Mouse (Mus musculus) hindbrain, postnatal 0 days (tissue): ENCODE data around the gene C1qtnf4. TPM values are rescaled to one million over a fixed set of nuclear protein-coding genes. Genes with fewer than 3 reads are reported as not detected.

Experiments used
- ATAC-seq: fragments of 200-750 bp; cut with Nextera tagmentation; 2 replicates; pipeline ENCODE4 v1.8.0; 2017; ENCODE audit warnings: mild to moderate bottlenecking, moderate TSS enrichment, moderate library complexity
- DNase-seq: peaks from one replicate; pipeline ENCODE4 v3.0.0-alpha.2; 2015; ENCODE audit warnings: low spot score
- H3K27ac ChIP-seq: fragments of 300-500 bp; sonication (generic); 2 replicates; pipeline ENCODE4 v1.5.1; 2014; ENCODE audit warnings: mild to moderate bottlenecking
- H3K27me3 ChIP-seq: fragments of 300-500 bp; sonication (generic); 2 replicates; pipeline ENCODE4 v1.6.1; 2014; ENCODE audit warnings: low read length, mixed read lengths; ENCODE audit not compliant: insufficient read depth
- H3K36me3 ChIP-seq: fragments of 300-500 bp; sonication (generic); 2 replicates; pipeline ENCODE4 v1.6.1; 2014; ENCODE audit warnings: low read length, mixed read lengths; ENCODE audit not compliant: insufficient read depth
- H3K4me1 ChIP-seq: fragments of 300-500 bp; sonication (generic); 2 replicates; pipeline ENCODE4 v1.6.1; 2014; ENCODE audit warnings: antibody characterized with exemption, low read length, mixed read lengths; ENCODE audit not compliant: insufficient read depth
- H3K4me2 ChIP-seq: fragments of 300-500 bp; sonication (generic); 2 replicates; pipeline ENCODE4 v1.6.1; 2014; ENCODE audit warnings: low read depth, mild to moderate bottlenecking, low read length, moderate library complexity, mixed read lengths
- H3K4me3 ChIP-seq: fragments of 300-500 bp; sonication (generic); 2 replicates; pipeline ENCODE4 v1.5.1; 2014; ENCODE audit warnings: low read length
- H3K9ac ChIP-seq: fragments of 300-500 bp; sonication (generic); replicated peaks from 2 replicates; pipeline ENCODE4 v1.6.1; 2014; ENCODE audit warnings: mild to moderate bottlenecking, low read length, moderate library complexity, mixed read lengths
- H3K9me3 ChIP-seq: fragments of 300-500 bp; sonication (generic); 2 replicates; pipeline ENCODE4 v1.6.1; 2016; ENCODE audit warnings: low read length, mixed read lengths
- CTCF ChIP-seq: IDR thresholded peaks from 2 replicates; pipeline ENCODE4 v1.5.1; 2016; ENCODE audit warnings: antibody characterized with exemption, control low read depth, low read depth
- WGBS: fragments of 180-500 bp; shearing (Covaris S2); extraction: QIAGEN DNeasy Blood & Tissue Kit; methylation state at CpG from one replicate; pipeline ENCODE4 v1.1.7; 2014; 5-methylcytosine and 5-hydroxymethylcytosine counted together
- polyA plus RNA-seq: library from polyadenylated mRNA; unstranded; fragments of >200 nt; fragmentation: Nextera tagmentation; extraction: Ambion mirVana; gene quantifications from 2 replicates; pipeline ENCODE4 v1.2.1, GENCODE M21; 2015
- total RNA-seq: library from RNA; depleted of rRNA; stranded (reverse); fragments of >200 nt; gene quantifications from 2 replicates; pipeline ENCODE4 v1.2.3, GENCODE M21; 2014

C1qtnf4 gene
- total and polyA plus RNA-seq, 2 experiments from 2014 or later = 228 to 552 TPM

DNA sequence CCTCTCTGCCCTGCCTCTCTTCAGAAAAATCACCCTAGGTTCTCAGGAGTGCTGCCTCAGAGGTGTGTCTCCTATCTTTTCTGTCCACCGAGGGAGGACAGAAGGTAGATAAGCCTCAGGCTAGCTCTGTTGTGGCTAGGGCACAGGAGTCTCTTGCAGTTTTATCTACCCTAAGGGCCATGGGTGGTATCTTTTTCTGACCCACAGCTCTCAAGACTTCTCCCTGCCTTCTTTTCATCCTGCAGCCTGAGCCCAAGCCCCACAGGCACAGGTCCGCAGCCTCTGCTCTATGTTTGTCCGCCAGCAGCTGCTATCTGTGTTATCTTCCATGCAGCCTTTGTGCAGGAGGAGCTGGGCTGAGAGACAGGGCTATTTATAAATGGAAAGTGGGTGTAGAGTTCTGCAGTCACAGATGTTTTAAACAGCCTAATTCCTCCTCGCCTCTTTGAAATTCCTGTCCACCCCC is 15.5 kb upstream of the C1qtnf4 start:
- Histone ChIP-seq H3K4me3 (no peak overlapping the region), H3K9ac (no peak overlapping the region), H3K9me3 (no peaks in the 10 kb centered on the region), H3K4me2 (no peak overlapping the region), H3K27ac (no peak overlapping the region), H3K4me1 (no peaks in the 10 kb centered on the region), H3K27me3 (no peaks in the 10 kb centered on the region), H3K36me3 (peaks cover 9% of the 10 kb centered on the region)
- 47% methylated on average over 4 of the region's 4 CpGs for WGBS
- DNase-seq (no peak), ATAC-seq (no peak)
- no peak for TF ChIP-seq CTCF

DNA sequence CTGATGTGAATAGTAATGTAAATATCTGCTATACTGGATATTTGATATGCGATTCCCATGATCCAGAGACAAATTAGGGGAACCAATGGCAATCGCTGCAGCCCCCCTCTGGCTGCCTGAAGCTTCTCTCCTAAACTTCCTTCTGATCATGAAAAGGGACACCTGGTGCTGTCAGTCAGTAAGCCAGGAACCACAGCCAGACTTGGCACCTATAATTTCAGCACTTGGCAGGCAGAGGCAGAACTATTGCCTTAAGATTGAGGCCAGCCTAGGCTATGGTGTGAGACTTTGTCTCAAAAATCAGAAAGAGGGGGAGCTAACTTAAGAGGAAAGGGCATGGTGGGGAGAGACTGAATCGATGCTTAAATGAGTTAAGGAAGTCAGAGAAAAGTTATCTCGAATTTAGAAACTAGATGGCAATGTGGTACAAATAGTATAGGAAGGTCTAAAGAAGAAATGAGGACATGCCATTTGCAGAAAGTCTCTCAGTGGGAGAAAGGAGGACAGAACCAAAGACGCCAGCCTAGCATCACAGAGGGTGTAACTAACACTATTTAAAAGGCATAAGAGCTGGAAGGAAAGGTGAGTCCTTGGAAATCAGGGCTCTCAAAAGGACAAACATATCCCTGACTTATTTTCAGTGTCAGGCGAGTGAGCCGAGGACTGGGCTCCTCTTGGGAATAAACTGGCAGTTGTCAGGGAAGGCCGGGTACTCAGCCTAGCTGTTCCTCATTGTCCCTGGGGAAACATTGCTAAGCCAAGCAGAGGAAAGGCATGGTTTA is 14.3 kb upstream of the C1qtnf4 start:
- Histone ChIP-seq H3K9me3 (no peaks in the 10 kb centered on the region), H3K27ac (no peak overlapping the region), H3K4me1 (no peaks in the 10 kb centered on the region), H3K9ac (no peak overlapping the region), H3K27me3 (no peaks in the 10 kb centered on the region), H3K4me3 (no peak overlapping the region), H3K4me2 (no peak overlapping the region), H3K36me3 (no peaks in the 10 kb centered on the region)
- TF ChIP-seq CTCF = no peak
- DNase-seq = no peak
- ATAC-seq = no peak
- 48% methylated on average over 8 of the region's 8 CpGs for WGBS

DNA sequence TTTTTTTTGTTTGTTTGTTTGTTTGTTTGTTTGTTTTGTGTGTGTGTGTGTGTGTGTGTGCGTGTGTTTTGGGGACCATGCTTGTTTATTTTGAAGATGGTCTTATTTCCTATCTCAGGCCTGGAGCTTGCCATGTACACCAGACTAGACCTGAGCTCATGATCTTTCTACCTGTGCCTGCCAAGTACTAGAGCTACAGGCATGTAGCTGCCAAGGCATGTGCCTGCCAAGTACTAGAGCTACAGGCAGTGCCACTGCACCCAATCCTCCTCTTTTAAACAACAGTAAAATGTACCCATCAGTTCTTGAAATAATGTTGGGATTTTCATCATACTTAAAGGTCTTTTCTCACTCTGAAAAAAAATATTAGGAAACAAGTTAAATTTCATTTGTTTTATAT is 11.6 kb upstream of the C1qtnf4 start:
- H3K36me3 ChIP-seq = no peaks in the 10 kb centered on the region
- H3K27me3 ChIP-seq = no peaks in the 10 kb centered on the region
- H3K9me3 ChIP-seq = no peaks in the 10 kb centered on the region
- 90% methylated on average over 1 of the region's 1 CpGs for WGBS
- DNase-seq (no peak), ATAC-seq (no peak)
- H3K27ac ChIP-seq = no peak overlapping the region
- H3K4me2 ChIP-seq = no peak overlapping the region
- H3K4me3 ChIP-seq = no peak overlapping the region
- no peak overlapping the region for H3K9ac ChIP-seq
- no peaks in the 10 kb centered on the region for H3K4me1 ChIP-seq
- no peak for TF ChIP-seq CTCF

- no peak overlapping the region for H3K27ac ChIP-seq
- TF ChIP-seq CTCF = no peak
- H3K4me2 ChIP-seq = no peak overlapping the region
- no peaks in the 10 kb centered on the region for H3K9me3 ChIP-seq
- H3K9ac ChIP-seq = no peak overlapping the region
- ATAC-seq (no peak), DNase-seq (no peak)
- 67% methylated on average over 2 of the region's 2 CpGs for WGBS
- 0 out of 2 replicates have a peak, but pooled peaks cover 2% of the 10 kb centered on the region for H3K4me1 ChIP-seq
- H3K4me3 ChIP-seq = no peak overlapping the region
- no peaks in the 10 kb centered on the region for H3K36me3 ChIP-seq
- no peaks in the 10 kb centered on the region for H3K27me3 ChIP-seq
Observed at GRCm38 (mm10) chr2:90875239-90875638, 10.4 kb upstream of the C1qtnf4 start.

DNA sequence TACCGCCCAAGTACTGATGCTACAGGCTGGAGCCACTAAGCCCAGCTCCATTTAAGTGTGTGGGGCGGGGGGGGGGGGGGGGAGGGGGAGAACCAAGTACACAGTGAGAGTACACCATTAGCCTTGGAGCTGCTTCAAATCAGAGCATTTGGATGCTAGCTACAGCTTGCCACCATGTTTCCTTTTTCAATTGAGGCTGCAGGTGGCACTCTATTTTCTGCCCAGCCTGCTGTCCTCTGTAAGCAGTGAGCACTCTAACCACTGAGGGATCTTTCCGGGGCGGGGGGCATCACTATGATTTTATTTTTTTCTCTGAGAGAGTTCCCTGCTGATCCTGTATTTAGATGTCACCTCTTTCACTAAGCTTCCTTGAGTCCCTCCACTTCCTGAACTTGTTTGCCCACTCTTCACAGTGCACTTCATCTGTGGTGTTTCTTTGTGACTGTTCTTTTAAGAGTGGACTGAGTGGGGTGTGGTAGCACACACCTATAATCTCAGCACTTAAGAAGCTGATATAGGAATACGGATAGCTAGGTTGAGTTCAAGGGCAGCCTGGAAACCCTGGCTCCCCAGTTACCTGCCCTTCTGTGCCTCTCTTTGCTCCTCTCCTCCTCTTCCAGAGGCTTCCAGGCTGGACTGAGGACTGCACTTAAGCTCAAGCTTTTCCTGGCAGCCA is 7.9 kb upstream of the C1qtnf4 start:
- WGBS = 67% methylated on average over 5 of the region's 5 CpGs
- Histone ChIP-seq H3K27me3 (no peaks in the 10 kb centered on the region), H3K27ac (no peak overlapping the region)

DNA sequence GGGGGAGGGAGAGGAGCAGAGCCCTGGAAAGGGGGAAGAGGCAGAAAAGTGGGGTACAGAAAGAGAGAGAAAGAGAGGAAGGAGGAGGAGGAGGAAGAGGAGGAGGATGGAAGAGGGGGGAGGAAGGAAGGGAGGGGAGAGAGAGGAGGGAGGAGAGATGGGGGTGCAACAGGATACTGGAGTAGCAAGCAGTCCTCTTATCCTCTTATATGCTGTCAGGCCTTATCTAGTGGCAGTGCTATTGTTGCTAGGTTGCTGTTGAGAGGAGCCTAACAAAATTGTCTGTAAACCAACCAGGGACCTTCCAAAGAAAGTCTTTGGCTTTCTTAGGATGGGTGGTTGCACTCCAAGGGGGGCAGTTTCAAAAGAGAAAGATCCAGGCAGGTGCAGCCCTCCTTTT is 6.2 kb upstream of the C1qtnf4 start:
- H3K27me3 ChIP-seq = no peaks in the 10 kb centered on the region
- ATAC-seq (no peak), DNase-seq (no peak)
- no peak overlapping the region for H3K9ac ChIP-seq
- H3K4me2 ChIP-seq = no peak overlapping the region
- H3K27ac ChIP-seq = no peak overlapping the region
- no peak for TF ChIP-seq CTCF
- H3K36me3 ChIP-seq = no peaks in the 10 kb centered on the region
- no peaks in the 10 kb centered on the region for H3K9me3 ChIP-seq
- H3K4me1 ChIP-seq = 0 out of 2 replicates have a peak, but pooled peaks cover 2% of the 10 kb centered on the region
- H3K4me3 ChIP-seq = no peak overlapping the region

More for the DNA sequence above, 7.9 kb upstream of the C1qtnf4 start:
- DNase-seq (no peak), ATAC-seq (no peak)
- TF ChIP-seq CTCF = no peak
- H3K4me3 ChIP-seq = no peak overlapping the region
- no peaks in the 10 kb centered on the region for H3K9me3 ChIP-seq
- no peaks in the 10 kb centered on the region for H3K36me3 ChIP-seq
- H3K4me1 ChIP-seq = 0 out of 2 replicates have a peak, but pooled peaks cover 2% of the 10 kb centered on the region
- no peak overlapping the region for H3K9ac ChIP-seq
- H3K4me2 ChIP-seq = no peak overlapping the region
